Mouse (Mus musculus): ENCODE measurements around the gene Fbxw11. TPM values are rescaled to one million over a fixed set of nuclear protein-coding genes. Genes with fewer than 3 reads are reported as not detected.

Gene Fbxw11
- polyA plus RNA-seq, 1 experiment from 2014 or later: 114 TPM

- Histone ChIP-seq H3K4me1 (replicated peaks) (peaks cover 7% of the 10 kb centered on the region; the same call in 1 of the 2 replicates), H3K27me3 (no peaks in the 10 kb centered on the region), H3K9ac (replicated peaks) (no peak overlapping the region), H3K36me3 (no peaks in the 10 kb centered on the region), H3K27ac (no peak overlapping the region), H3K4me3 (replicated peaks) (no peak overlapping the region), H3K4me2 (replicated peaks) (no peak overlapping the region), H3K9me3 (no peaks in the 10 kb centered on the region)
- 88% methylated on average over 6 of the region's 6 CpGs for WGBS
- no peak for ATAC-seq
These were observed 14.6 kb upstream of the Fbxw11 start for GRCm38 (mm10) chr11:32627900-32628299.

DNA sequence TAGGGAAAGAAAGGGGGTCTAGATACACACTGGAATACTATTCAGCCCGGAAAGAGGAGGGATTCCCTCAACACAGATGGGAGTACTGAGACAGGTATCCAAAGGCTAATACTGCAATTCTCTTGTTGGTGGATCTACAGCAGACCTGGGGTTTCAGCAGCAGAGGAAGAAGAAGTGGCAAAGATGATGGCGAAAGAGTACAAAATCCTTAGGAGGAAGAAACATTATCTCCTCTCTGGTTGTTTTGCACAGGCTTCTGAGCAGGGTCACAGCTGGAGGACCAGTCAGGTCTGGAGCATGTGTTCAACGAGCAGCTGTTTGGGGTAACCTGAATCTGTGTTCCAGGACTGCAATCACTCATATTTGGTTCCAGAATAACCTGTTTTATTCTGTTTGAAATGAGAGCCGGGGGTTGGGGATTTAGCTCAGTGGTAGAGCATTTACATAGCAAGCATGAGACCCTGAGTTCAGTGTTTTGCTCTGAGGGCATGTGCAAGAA is 12.8 kb upstream of the Fbxw11 start:
- H3K4me3 ChIP-seq (replicated peaks): no peak overlapping the region
- no peak for ATAC-seq
- WGBS: 81% methylated on average over 4 of the region's 4 CpGs
- H3K4me2 ChIP-seq (replicated peaks): no peak overlapping the region
- H3K27ac ChIP-seq: no peak overlapping the region
- no peaks in the 10 kb centered on the region for H3K9me3 ChIP-seq
- H3K4me1 ChIP-seq (replicated peaks): no peaks in the 10 kb centered on the region
- H3K27me3 ChIP-seq: no peaks in the 10 kb centered on the region
- no peak overlapping the region for H3K9ac ChIP-seq (replicated peaks)
- H3K36me3 ChIP-seq: no peaks in the 10 kb centered on the region

- Histone ChIP-seq H3K9ac (replicated peaks) (no peak overlapping the region), H3K9me3 (no peaks in the 10 kb centered on the region), H3K36me3 (no peaks in the 10 kb centered on the region), H3K4me3 (replicated peaks) (no peak overlapping the region), H3K4me2 (replicated peaks) (no peak overlapping the region), H3K4me1 (replicated peaks) (no peaks in the 10 kb centered on the region), H3K27me3 (no peaks in the 10 kb centered on the region), H3K27ac (no peak overlapping the region)
- no peak for ATAC-seq
- over 99% methylated on average over 5 of the region's 5 CpGs for WGBS
These were observed 9.9 kb upstream of the Fbxw11 start for GRCm38 (mm10) chr11:32632671-32633070.

- H3K4me1 ChIP-seq (replicated peaks): no peaks in the 10 kb centered on the region
- H3K4me2 ChIP-seq (replicated peaks): no peak overlapping the region
- no peak overlapping the region for H3K4me3 ChIP-seq (replicated peaks)
- H3K9ac ChIP-seq (replicated peaks): no peak overlapping the region
- no peaks in the 10 kb centered on the region for H3K9me3 ChIP-seq
- ATAC-seq: no peak
- WGBS: 66% methylated on average over 3 of the region's 3 CpGs
- H3K27ac ChIP-seq: no peak overlapping the region
- H3K36me3 ChIP-seq: no peaks in the 10 kb centered on the region
- no peaks in the 10 kb centered on the region for H3K27me3 ChIP-seq
These were observed 9.0 kb upstream of the Fbxw11 start for GRCm38 (mm10) chr11:32633542-32633941.

GRCm38 (mm10) chr11:32634143-32634542 is 8.4 kb upstream of the Fbxw11 start:
- Histone ChIP-seq H3K36me3 (no peaks in the 10 kb centered on the region), H3K4me3 (replicated peaks) (no peak overlapping the region), H3K9ac (replicated peaks) (no peak overlapping the region), H3K27me3 (no peaks in the 10 kb centered on the region), H3K9me3 (no peaks in the 10 kb centered on the region), H3K27ac (no peak overlapping the region), H3K4me1 (replicated peaks) (0 out of 2 replicates have a peak, but pooled peaks cover under 1% of the 10 kb centered on the region), H3K4me2 (replicated peaks) (no peak overlapping the region)
- 86% methylated on average over 2 of the region's 2 CpGs for WGBS
- no peak for ATAC-seq

DNA sequence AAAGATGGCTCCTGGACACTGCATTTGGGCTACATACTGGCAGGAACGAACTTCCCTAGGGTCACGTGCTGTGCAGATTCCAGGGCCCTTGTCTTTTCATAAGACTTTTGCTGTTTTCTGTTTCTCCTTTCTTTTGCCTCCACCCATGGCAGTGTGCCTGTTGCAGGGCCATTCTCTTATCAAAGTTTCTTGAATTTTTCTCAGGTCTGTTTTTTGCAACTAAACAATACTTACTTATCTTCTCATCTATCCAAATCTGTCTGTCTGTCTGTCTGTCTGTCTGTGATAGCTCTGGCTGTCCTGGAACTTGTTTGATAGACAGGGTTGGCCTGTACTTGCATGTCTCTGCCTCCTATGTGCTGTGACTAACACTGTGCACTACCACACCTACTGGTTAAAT is 7.7 kb upstream of the Fbxw11 start:
- no peaks in the 10 kb centered on the region for H3K36me3 ChIP-seq

GRCm38 (mm10) chr11:32636275-32636674 is 6.2 kb upstream of the Fbxw11 start:
- no peak overlapping the region for H3K4me2 ChIP-seq (replicated peaks)
- H3K4me3 ChIP-seq (replicated peaks): no peak overlapping the region
- H3K36me3 ChIP-seq: no peaks in the 10 kb centered on the region
- no peak for ATAC-seq
- no peaks in the 10 kb centered on the region for H3K9me3 ChIP-seq
- H3K9ac ChIP-seq (replicated peaks): no peak overlapping the region
- 73% methylated on average over 4 of the region's 4 CpGs for WGBS
- peaks cover 10% of the 10 kb centered on the region for H3K4me1 ChIP-seq (replicated peaks)
- no peaks in the 10 kb centered on the region for H3K27me3 ChIP-seq
- no peak overlapping the region for H3K27ac ChIP-seq

More for the DNA sequence above, 7.7 kb upstream of the Fbxw11 start:
- Histone ChIP-seq H3K9me3 (no peaks in the 10 kb centered on the region), H3K4me3 (replicated peaks) (no peak overlapping the region), H3K4me2 (replicated peaks) (no peak overlapping the region), H3K9ac (replicated peaks) (no peak overlapping the region), H3K4me1 (replicated peaks) (0 out of 2 replicates have a peak, but pooled peaks cover 4% of the 10 kb centered on the region), H3K27me3 (no peaks in the 10 kb centered on the region), H3K27ac (no peak overlapping the region)
- 51% methylated on average over 2 of the region's 2 CpGs for WGBS
- ATAC-seq: no peak

DNA sequence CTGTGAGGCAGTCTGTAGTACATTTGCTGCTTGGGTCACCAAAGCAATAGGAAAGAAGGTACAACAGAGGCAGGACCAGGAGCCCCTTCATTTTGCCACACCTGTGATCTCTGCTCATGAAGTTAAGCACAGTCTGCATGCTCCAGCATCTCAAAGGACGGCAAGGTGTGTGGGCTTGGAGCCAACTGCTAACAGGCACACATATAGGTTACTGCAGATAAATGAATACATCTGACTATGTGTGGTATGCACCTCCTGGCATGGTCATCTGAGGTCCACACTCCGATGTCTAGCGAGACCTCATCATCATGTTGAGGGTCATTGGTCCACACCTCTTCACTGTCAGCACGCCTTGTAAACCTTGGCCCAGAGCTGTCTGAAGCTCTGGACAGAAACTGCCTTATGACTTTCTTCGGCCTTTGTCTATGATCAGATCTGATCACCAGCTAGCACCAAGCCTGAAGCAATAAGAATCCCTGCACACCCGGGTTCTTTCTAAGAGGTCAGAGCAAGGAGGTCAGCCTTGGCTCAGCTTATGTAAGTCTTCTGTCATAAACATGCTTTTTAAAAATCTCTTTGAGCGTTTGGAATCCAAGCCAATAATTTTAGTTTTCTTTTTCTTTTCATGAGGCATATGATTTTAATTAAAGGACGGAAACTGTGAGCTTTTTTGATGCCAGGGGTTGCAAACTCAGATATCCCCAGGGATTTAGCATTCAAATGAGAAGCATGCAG is 3.8 kb upstream of the Fbxw11 start:
- no peaks in the 10 kb centered on the region for H3K27me3 ChIP-seq
- no peak overlapping the region for H3K27ac ChIP-seq
- H3K4me1 ChIP-seq (replicated peaks): peaks cover 19% of the 10 kb centered on the region
- no peak overlapping the region for H3K9ac ChIP-seq (replicated peaks)
- no peak for ATAC-seq
- no peaks in the 10 kb centered on the region for H3K9me3 ChIP-seq
- WGBS: 86% methylated on average over 8 of the region's 8 CpGs
- H3K4me2 ChIP-seq (replicated peaks): no peak overlapping the region
- no peaks in the 10 kb centered on the region for H3K36me3 ChIP-seq
- no peak overlapping the region for H3K4me3 ChIP-seq (replicated peaks)

DNA sequence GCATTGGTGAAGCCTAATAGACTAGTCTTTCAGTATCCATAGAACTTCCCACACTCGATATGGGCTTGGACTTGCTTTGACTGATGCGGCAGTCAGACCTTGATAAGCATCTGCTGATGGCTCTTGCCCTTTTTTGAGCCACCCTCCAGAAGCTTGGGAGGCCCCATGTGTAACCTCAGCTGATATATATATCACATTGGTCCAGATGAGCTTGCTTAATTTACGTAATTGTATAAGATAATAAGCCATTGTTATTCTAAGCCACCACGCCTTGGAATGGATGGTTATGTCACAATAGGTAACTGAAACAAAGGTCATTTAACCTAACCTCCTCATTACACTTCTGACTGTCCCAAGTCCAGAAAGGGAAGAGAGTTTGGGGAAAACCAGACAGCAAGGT is 1.9 kb upstream of the Fbxw11 start:
- Histone ChIP-seq H3K9me3 (no peaks in the 10 kb centered on the region), H3K36me3 (no peaks in the 10 kb centered on the region), H3K4me2 (replicated peaks) (0 out of 2 replicates have a peak overlapping the region, but pooled peaks have one; percentile 86), H3K27me3 (no peaks in the 10 kb centered on the region), H3K9ac (replicated peaks) (no peak overlapping the region), H3K27ac (no peak overlapping the region), H3K4me1 (replicated peaks) (peaks cover 30% of the 10 kb centered on the region), H3K4me3 (replicated peaks) (no peak overlapping the region)
- ATAC-seq: no peak
- 92% methylated on average over 4 of the region's 4 CpGs for WGBS

- Histone ChIP-seq H3K4me1 (replicated peaks) (peaks cover 48% of the 10 kb centered on the region), H3K27ac (peak overlapping the region; percentile 98), H3K9me3 (no peaks in the 10 kb centered on the region), H3K4me3 (replicated peaks) (peak overlapping the region; percentile 94), H3K36me3 (no peaks in the 10 kb centered on the region), H3K9ac (replicated peaks) (peak overlapping the region; percentile 92), H3K4me2 (replicated peaks) (peak overlapping the region; percentile 86), H3K27me3 (no peaks in the 10 kb centered on the region)
- ATAC-seq: peak; percentile 2
- WGBS: under 1% methylated on average over 51 of the region's 54 CpGs
These were observed 669 bp downstream of the Fbxw11 start for GRCm38 (mm10) chr11:32642899-32643886.

DNA sequence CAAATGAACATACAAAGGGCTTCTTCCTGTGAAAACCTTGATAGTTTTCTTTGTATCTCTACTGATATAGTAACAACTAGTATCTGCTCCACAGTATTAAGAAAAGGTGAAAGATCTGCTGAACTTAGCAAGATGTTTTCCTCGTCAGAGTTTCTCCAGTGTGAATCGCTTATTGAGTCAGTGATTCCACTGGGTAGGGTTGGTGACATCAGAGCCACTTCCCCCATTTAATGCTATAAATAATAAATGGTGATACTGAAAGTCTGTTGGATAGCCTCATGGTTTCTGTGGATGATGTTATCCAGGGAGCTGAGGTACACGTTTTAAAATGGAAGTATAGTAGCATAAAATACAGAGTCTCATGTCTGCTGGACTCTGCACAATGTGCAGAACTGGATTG is 1.5 kb downstream of the Fbxw11 start:
- Histone ChIP-seq H3K4me1 (replicated peaks) (peaks cover 48% of the 10 kb centered on the region), H3K4me3 (replicated peaks) (peak overlapping the region; percentile 94), H3K9ac (replicated peaks) (peak overlapping the region; percentile 92), H3K9me3 (no peaks in the 10 kb centered on the region), H3K36me3 (no peaks in the 10 kb centered on the region), H3K27me3 (no peaks in the 10 kb centered on the region), H3K27ac (peak overlapping the region; percentile 98), H3K4me2 (replicated peaks) (peak overlapping the region; percentile 86)
- WGBS: 54% methylated on average over 3 of the region's 3 CpGs
- ATAC-seq: no peak

DNA sequence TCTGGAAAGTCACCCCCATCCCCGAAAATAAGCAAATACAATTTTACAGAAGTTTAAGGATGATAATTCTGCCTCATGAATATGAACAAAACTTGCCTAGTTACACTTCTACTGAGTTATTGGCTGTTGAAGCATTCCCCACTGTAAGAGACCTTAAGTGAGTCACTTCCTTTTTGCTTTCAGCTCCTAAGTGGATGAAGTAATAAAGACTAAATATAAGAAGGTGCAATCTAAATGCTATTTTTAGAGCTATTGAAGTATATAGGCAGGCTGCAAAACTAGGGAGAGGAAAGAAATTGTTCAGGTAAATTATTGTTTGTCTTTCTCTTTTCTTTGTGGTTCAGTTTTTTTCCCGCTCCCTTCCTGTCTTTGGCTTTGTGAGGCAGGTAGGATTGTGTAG is 4.7 kb downstream of the Fbxw11 start:
- Histone ChIP-seq H3K27ac (no peak overlapping the region), H3K4me2 (replicated peaks) (no peak overlapping the region), H3K36me3 (no peaks in the 10 kb centered on the region), H3K9me3 (no peaks in the 10 kb centered on the region), H3K4me3 (replicated peaks) (no peak overlapping the region), H3K4me1 (replicated peaks) (peaks cover 46% of the 10 kb centered on the region), H3K27me3 (no peaks in the 10 kb centered on the region), H3K9ac (replicated peaks) (no peak overlapping the region)
- ATAC-seq: no peak
- 91% methylated on average over 2 of the region's 2 CpGs for WGBS
